Mouse (Mus musculus) NIH3T3 (cell line): ENCODE measurements around the gene Rhov.

ENCODE experiments used
- DNase-seq: peaks from one replicate; pipeline ENCODE4 v3.0.0-alpha.2; 2012; ENCODE audit warnings: low read depth

Gene Rhov

GRCm38 (mm10) chr2:119237210-119237870, 33.7 kb downstream of the Rhov start, which contains the start of gene Spint1:
TSS of gene Spint1 (plus strand) at chr2:119237362.
- DNase-seq: no peak

GRCm38 (mm10) chr2:119236682-119237209, 34.3 kb downstream of the Rhov start:
- DNase-seq: no peak

- no peak for DNase-seq
These were observed 41.0 kb downstream of the Rhov start, which contains the start of gene Ppp1r14d for GRCm38 (mm10) chr2:119229775-119230704. TSS of gene Ppp1r14d (minus strand) at chr2:119229906.
